Mouse (Mus musculus) frontal cortex, postnatal 25 days (tissue): ENCODE data around the gene Ppp2r5c.

ENCODE experiments used
- DNase-seq, 2 experiments: peaks; one replicate each; pipeline ENCODE4 v3.0.0; 2022; ENCODE audit warnings: low spot score in 2 of 2

Gene Ppp2r5c

GRCm38 (mm10) chr12:110511856-110512433, 65.0 kb downstream of the Ppp2r5c start:
- no peak for DNase-seq

DNA sequence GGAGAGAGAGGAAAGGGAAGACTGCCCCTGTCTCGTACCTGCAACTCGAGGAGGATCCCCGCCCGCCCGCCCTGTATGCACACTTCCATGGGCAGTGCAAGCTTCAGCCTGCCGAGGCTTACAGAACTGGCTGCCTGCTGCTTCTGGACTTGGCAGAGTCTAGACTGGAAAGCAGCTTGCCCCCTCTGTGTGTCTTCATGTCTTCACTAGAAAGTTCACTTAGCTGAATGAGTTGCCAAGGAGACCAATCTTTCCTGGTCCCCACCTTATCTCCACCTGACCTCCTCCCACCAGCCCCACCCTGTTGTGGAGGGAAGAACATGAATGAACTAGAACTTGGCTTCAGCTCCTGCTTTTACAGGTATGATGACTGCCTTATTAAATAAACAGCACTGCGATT, 66.0 kb downstream of the Ppp2r5c start:
- DNase-seq: no peak

GRCm38 (mm10) chr12:110515676-110516075, 68.8 kb downstream of the Ppp2r5c start:
- no peak for DNase-seq

DNA sequence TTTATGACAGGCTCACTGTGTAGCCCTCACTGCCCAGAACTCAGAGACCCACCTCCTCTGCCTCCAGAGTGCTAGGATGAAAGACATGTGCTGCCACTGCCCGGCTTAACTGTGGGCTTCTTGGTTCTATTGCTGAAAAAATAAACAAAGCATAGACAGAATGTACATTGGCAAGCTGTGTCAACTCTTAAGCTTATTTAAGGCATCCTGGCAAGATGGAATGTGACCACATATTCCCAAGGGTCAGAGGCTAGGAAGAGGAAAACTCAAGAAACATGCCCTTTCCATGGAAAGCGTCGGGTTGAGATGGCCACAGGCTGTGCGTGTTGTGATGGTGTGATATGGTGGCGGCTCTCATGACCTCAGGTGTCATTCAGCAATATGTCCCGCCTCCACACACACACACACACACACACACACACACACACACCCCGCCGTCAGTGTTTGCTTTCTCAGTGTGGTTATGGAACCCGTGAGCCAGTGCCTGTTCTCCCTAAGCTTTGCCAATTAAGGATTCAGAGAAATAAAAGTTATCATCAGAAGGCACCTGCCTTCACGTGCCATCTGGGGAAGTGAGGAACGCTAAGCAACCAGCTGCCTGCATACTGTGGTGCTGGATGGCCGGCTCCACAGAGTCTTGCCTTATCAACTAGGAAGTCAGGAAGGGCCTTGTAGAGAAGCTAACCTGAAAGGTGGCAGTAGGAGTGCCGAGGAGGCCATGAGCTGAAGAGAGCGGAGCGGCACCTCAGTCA, 73.5 kb downstream of the Ppp2r5c start:
- DNase-seq: no peak

- no peak for DNase-seq
Measured at GRCm38 (mm10) chr12:110523526-110523925, 76.6 kb downstream of the Ppp2r5c start.

- DNase-seq: no peak
Measured at GRCm38 (mm10) chr12:110532711-110533110, 85.8 kb downstream of the Ppp2r5c start.

- no peak for DNase-seq
Measured at GRCm38 (mm10) chr12:110533151-110533550, 86.2 kb downstream of the Ppp2r5c start.

DNA sequence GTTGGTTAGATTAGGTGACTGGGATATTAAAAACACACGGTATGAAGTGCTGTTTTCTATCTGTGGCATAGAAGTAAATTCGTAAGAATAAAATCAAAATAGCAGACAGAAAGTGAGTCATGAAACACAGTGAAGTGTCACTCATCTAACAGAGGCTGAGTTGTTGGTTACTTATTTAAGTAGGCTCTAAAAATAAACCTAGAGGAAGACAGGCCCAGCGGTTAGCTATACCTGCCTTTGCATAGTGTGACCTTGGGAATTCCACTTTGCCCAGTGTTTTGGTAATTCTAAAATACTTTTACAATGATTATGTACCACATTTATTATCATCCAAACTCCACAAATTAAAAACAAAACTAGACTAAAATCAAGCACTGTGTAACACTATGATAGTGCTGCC, 86.9 kb downstream of the Ppp2r5c start:
- DNase-seq: no peak

GRCm38 (mm10) chr12:110535361-110535760, 88.4 kb downstream of the Ppp2r5c start:
- no peak for DNase-seq

DNA sequence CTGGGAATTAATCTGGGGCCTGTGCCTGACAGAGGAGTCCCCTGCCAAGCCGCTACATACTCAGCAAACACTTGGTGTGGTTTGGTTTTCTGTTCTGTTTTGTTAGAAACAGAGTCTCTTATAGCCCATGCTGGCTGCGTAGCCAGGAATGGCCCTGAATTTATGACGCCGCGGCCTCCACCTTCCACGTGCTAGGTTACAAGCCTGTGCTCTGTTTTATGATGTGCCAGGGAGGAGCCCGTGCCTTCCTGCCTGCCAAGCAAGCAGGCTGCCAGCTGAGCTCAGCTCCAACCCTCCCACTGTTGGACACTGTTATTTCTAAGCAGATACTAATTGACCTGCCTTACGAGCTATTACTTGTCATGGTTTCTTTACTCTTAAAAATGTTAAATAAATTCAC, 90.8 kb downstream of the Ppp2r5c start:
- no peak for DNase-seq

GRCm38 (mm10) chr12:110539346-110539745, 92.4 kb downstream of the Ppp2r5c start:
- no peak for DNase-seq

GRCm38 (mm10) chr12:110539798-110540197, 92.9 kb downstream of the Ppp2r5c start:
- no peak for DNase-seq

DNA sequence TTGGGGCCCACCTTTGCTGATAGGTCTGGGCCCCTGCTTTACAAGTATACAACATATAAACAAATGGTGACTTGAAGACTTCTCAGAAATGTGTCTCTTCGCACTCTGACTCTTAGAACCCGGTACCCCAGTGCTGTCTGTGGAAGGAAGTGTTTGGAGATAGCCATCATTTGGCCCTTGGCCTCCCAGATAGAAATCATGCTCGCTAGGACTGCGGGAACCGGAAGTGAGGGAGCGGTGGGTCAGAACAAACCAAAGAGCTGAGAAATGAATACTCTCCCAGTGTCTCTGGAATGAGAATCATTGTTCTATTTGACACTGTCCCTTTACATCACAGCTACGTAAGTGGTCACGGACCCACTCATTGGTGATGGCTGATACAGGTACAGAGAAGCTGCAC, 93.4 kb downstream of the Ppp2r5c start:
- no peak for DNase-seq

DNA sequence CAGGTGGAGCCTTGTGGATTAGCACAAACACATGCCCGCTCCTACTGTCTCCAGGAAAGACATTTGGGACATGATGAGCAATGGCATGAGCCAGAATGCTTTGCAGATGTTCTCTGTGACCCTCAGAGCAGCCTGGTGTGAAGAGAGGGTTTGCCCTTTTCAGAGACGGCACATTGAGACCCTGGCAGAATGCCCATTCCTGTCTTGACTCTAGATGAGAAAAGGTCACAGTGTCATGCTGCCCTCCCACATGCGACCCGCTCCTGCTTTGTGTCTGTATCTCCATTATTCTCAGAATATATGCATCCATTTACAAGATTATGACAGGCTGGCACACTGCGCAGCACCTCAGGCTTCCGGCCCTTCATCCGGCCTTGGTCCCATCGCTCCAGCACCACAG, 94.1 kb downstream of the Ppp2r5c start:
- no peak for DNase-seq

- no peak for DNase-seq
Measured at GRCm38 (mm10) chr12:110541528-110541927, 94.6 kb downstream of the Ppp2r5c start.

DNA sequence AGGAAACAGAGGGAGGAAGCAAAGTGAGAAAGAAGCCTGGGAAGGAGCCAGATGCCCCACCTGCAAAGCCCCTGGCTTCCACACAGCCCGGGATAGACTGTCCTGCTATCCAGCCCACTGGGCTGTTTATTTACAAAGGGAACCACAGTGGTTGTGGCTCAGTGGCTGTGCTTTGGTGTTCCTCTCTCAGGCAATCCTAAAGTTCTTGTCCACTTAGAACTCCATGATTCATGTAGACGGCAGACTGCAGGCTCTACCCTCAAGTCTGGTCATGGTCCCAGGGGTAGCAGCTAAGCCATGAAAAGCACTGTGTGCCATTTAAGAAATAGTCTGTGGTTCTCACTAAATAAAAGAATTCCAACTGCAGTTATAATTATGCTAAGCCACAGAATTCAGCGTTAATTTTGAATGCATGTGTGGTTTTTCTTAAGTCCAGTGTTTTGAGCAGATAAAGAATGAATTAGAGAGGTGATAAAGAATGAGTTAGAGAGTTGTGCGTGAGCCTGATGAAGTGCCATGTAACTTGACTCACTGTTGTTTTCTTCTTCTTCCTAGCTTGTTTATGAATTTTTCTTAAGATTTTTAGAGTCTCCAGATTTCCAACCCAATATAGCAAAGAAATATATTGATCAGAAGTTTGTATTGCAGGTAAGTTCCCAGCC, 98.3 kb downstream of the Ppp2r5c start:
- DNase-seq: no peak

DNA sequence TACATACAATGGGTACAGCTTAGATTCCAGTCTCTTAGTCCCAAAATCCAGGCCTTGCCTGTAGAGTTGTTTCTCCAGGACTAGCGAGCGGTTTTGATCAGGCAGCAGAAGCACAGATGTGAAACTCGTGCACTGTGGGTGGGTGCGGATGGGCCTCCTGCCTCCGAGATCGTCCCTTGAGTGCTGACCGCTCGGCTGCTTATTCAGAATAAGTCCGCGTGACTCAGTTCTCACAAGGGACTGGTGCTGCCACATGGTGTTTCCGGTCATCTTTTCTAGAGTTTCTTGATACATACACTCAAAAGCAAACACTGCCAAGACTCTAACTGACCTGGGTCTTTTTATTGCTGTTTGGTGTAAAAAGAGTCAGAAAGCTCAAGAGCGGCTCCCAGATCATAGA, 100.7 kb downstream of the Ppp2r5c start:
- DNase-seq: no peak

GRCm38 (mm10) chr12:110549437-110550112, 102.7 kb downstream of the Ppp2r5c start:
- DNase-seq: no peak

DNA sequence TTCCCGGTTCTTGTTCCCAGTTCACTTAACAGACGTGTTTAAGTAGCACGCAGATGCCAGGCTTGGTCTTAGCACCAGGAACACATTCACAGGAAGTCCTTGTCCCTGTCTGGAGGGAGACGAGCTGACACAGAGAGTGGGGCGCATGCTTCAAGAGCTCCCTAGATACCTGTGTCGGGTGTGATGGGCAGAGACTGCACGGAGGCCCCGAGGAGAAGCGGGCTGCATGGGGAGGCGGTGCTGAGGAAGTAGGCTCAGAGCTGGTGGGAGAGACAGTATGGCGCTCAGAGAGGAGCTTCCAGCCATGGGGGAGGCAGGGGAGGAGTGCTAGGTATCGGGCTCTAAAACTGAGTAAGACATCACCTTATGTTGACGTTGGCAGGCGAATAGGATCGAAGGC, 103.4 kb downstream of the Ppp2r5c start:
- DNase-seq: no peak

DNA sequence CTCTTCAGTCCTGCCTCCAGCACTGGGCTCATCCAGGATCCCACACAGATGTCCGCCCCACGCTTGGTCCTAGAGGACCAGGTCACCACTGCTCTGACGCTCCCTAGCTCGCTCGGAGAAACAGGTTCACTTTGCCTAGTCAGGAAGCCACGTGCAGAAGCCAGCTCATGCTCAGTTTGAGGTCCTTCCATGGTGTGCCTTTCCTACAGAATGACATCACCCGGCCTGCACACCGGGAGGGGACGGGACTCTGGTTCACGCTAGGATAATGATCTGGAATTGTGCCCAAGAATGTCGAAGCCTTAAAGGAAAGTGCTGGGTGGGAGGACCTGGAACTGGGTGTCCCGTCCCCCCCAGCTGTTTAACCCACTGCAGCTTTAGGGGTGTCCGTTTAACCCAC, 105.2 kb downstream of the Ppp2r5c start:
- no peak for DNase-seq

GRCm38 (mm10) chr12:110553362-110553761, 106.4 kb downstream of the Ppp2r5c start:
- no peak for DNase-seq

- no peak for DNase-seq
Measured at GRCm38 (mm10) chr12:110555536-110556240, 108.8 kb downstream of the Ppp2r5c start.
